Mouse (Mus musculus) limb, embryonic 15.5 days (tissue): ENCODE data around the gene Gm10234. TPM values are rescaled to one million over a fixed set of nuclear protein-coding genes. Genes with fewer than 3 reads are reported as not detected.

Experiments used
- ATAC-seq: fragments of 200-750 bp; cut with Nextera tagmentation; 2 replicates; pipeline ENCODE4 v1.8.0; 2017; ENCODE audit warnings: low read depth, moderate TSS enrichment; ENCODE audit not compliant: insufficient number of reproducible peaks, low FRiP score, low TSS enrichment
- H3K27ac ChIP-seq: fragments of 300-500 bp; sonication (generic); 2 replicates; pipeline ENCODE4 v1.5.1; 2015; ENCODE audit warnings: moderate library complexity, mild to moderate bottlenecking, inconsistent platforms
- H3K27me3 ChIP-seq: fragments of 300-500 bp; sonication (generic); 2 replicates; pipeline ENCODE4 v1.6.1; 2015; ENCODE audit warnings: inconsistent platforms
- H3K36me3 ChIP-seq: fragments of 300-500 bp; sonication (generic); 2 replicates; pipeline ENCODE4 v1.6.1; 2015; ENCODE audit warnings: inconsistent platforms
- H3K4me1 ChIP-seq: fragments of 300-500 bp; sonication (generic); 2 replicates; pipeline ENCODE4 v1.6.1; 2015; ENCODE audit warnings: inconsistent platforms
- H3K4me2 ChIP-seq: fragments of 300-500 bp; sonication (generic); 2 replicates; pipeline ENCODE4 v1.6.1; 2015; ENCODE audit warnings: mild to moderate bottlenecking, inconsistent platforms
- H3K4me3 ChIP-seq: fragments of 300-500 bp; sonication (generic); 2 replicates; pipeline ENCODE4 v1.5.1; 2015; ENCODE audit warnings: mild to moderate bottlenecking, inconsistent platforms
- H3K9ac ChIP-seq: fragments of 300-500 bp; sonication (generic); 2 replicates; pipeline ENCODE4 v1.6.1; 2015; ENCODE audit warnings: inconsistent platforms
- H3K9me3 ChIP-seq: fragments of 300-500 bp; sonication (generic); 2 replicates; pipeline ENCODE4 v1.6.1; 2016; ENCODE audit warnings: inconsistent platforms
- WGBS: fragments of 180-500 bp; shearing (Covaris S2); methylation state at CpG from one replicate; pipeline ENCODE4 v1.1.7; 2015; 5-methylcytosine and 5-hydroxymethylcytosine counted together
- polyA plus RNA-seq: library from polyadenylated mRNA; unstranded; fragments of >200 nt; fragmentation: Nextera tagmentation; extraction: Ambion mirVana; gene quantifications from 2 replicates; pipeline ENCODE4 v1.2.1, GENCODE M21; 2015

The Gm10234 gene
- polyA plus RNA-seq = not detected in 2 replicates

DNA sequence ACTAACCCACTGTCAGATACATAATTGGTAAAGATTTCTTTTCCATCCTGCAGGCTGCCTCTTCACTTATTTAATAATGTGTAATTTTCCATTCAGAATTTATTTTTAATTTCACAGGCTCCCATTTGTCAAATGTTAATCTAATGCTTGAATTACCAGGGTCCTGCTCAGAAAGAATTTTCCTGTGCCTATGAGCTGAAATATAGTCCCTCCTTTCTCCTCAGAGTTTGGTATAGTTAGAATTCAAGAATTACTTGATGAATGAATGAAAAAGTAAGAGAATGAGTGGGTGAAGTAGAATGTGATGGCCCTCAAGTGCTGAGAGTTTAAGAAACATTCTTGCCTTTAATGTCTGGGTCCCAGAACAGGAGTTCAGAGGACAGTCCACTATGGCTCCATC, at the start of gene Gm10234:
Gene Gm10234, plus strand, starts transcription at position 301 of the 400 bp plus-strand sequence.
- no peak within 1 kb of the TSS for H3K27ac ChIP-seq
- H3K4me3 ChIP-seq = no peak within 1 kb of the TSS
- no peaks in the 10 kb centered on the region for H3K9me3 ChIP-seq
- no peaks in the 10 kb centered on the region for H3K27me3 ChIP-seq
- ATAC-seq = no peak
- no peak within 1 kb of the TSS for H3K4me2 ChIP-seq
- no peaks in the 10 kb centered on the region for H3K36me3 ChIP-seq
- H3K4me1 ChIP-seq = no peaks in the 10 kb centered on the region
- no peak within 1 kb of the TSS for H3K9ac ChIP-seq

DNA sequence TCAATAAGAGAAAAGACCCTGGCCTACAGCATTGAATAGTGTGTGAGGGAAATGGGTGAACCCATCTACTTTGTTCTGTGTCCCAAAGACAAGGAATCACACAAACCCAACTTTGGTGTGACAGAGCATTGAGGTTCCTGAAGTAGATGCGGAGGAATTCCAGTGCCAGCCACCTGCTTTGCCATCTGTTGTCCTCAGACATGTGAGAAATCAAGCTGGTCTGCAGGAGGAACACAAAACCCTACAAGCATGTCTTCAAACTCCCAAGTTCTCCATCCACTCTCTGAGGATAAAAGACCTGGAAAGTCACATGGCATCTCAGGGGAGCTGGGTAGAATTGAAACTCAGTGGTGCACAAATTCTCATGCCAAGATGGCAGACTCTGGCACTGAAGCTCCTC, 44.3 kb upstream of the Gm10234 start:
- no peak overlapping the region for H3K9ac ChIP-seq
- H3K36me3 ChIP-seq = no peaks in the 10 kb centered on the region
- no peak for ATAC-seq
- no peaks in the 10 kb centered on the region for H3K27me3 ChIP-seq
- no peak overlapping the region for H3K4me2 ChIP-seq
- no peaks in the 10 kb centered on the region for H3K4me1 ChIP-seq
- 97% methylated on average over 1 of the region's 1 CpGs for WGBS
- no peaks in the 10 kb centered on the region for H3K9me3 ChIP-seq
- H3K4me3 ChIP-seq = no peak overlapping the region
- no peak overlapping the region for H3K27ac ChIP-seq

DNA sequence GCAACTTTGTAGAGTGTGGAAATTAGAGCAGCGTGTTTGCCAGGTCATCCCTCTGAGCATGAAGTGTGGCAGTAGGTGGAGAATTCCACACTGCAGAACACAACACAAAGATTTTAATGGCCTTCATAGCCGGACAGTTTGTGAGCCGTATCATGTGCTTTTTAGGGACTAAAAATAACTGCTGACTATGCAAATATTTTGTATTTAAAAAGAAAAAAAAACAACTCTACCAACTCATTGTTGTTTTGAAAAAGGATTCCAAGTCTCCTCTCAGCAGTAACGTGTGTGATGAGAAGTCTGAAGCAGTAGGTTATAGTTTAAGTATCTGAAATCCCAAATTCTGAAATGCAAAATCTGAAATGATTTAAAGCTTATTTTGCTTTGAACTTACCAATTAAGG, 25.9 kb upstream of the Gm10234 start:
- Histone ChIP-seq H3K36me3 (no peaks in the 10 kb centered on the region), H3K4me2 (no peak overlapping the region), H3K4me1 (no peaks in the 10 kb centered on the region), H3K9ac (no peak overlapping the region), H3K9me3 (no peaks in the 10 kb centered on the region), H3K27ac (no peak overlapping the region), H3K27me3 (no peaks in the 10 kb centered on the region), H3K4me3 (no peak overlapping the region)
- no peak for ATAC-seq
- 45% methylated on average over 4 of the region's 4 CpGs for WGBS

DNA sequence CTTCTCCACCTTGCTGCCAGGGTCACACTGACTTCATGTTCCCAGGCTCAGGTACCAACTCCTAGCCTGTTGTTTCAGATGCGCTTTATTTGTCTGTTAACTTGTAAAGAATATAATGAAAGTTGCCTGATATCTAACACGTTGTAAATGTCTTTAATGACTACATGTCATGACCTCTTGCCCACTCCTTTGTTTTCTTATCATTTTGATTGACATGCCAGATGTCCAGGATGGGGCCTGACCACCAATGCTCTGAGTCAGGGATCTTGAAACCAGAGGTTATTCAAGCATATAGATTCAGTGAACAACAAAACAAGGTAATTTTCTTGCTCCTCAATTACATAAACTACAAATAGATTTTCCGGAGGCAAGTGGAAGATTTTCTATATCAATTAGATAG, 23.5 kb upstream of the Gm10234 start:
- Histone ChIP-seq H3K4me1 (no peaks in the 10 kb centered on the region), H3K9ac (no peak overlapping the region), H3K4me2 (no peak overlapping the region), H3K27ac (no peak overlapping the region), H3K36me3 (no peaks in the 10 kb centered on the region), H3K27me3 (no peaks in the 10 kb centered on the region), H3K4me3 (no peak overlapping the region), H3K9me3 (no peaks in the 10 kb centered on the region)
- 72% methylated on average over 3 of the region's 3 CpGs for WGBS
- ATAC-seq = no peak

DNA sequence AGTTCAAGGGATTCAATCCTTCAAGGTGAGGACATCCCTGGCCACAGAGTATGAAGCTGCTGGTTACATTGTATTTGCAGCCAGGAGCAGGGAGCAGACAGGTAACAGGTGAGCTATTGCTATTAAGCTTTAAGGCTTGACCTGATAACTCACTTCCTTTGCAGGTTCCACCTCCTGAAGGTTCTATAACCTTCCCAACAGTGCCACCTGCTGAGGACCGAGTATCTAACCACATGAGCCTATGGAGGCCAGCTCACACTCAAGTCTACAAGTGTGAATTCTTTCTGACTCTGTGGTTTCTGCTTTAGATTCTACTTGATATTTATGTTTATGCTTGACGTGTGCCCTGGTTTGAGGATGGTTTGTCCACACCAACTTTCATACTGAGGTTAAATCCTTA, 21.3 kb upstream of the Gm10234 start:
- no peak overlapping the region for H3K4me2 ChIP-seq
- no peak overlapping the region for H3K4me3 ChIP-seq
- 70% methylated on average over 2 of the region's 2 CpGs for WGBS
- H3K9me3 ChIP-seq = no peaks in the 10 kb centered on the region
- ATAC-seq = no peak
- H3K27me3 ChIP-seq = no peaks in the 10 kb centered on the region
- H3K27ac ChIP-seq = no peak overlapping the region
- H3K9ac ChIP-seq = no peak overlapping the region
- no peaks in the 10 kb centered on the region for H3K36me3 ChIP-seq
- H3K4me1 ChIP-seq = no peaks in the 10 kb centered on the region

DNA sequence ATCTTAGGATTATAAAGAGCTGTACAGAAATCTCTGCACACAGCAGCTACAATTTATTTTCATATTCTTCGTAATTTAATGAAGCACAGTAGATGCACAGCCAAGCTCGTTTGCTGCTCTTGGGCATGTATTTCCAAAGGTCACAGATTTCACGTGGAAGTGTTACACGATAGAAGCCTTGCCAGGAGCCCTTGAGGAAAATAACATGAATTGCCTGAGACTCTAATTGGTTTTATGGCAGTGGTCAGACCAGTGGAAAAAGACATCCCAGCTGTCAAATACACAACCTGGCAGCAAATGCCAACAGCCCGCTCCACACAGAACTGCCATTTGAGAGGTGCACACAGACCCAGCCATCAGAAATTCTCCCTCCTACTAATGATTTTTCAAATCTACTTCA, 9.3 kb downstream of the Gm10234 start:
- 36% methylated on average over 5 of the region's 5 CpGs for WGBS
- Histone ChIP-seq H3K27me3 (no peaks in the 10 kb centered on the region), H3K36me3 (no peaks in the 10 kb centered on the region), H3K4me1 (peaks cover 5% of the 10 kb centered on the region; the same call in 1 of the 2 replicates), H3K27ac (no peak overlapping the region), H3K4me3 (no peak overlapping the region), H3K9ac (no peak overlapping the region), H3K9me3 (no peaks in the 10 kb centered on the region), H3K4me2 (no peak overlapping the region)
- no peak for ATAC-seq

DNA sequence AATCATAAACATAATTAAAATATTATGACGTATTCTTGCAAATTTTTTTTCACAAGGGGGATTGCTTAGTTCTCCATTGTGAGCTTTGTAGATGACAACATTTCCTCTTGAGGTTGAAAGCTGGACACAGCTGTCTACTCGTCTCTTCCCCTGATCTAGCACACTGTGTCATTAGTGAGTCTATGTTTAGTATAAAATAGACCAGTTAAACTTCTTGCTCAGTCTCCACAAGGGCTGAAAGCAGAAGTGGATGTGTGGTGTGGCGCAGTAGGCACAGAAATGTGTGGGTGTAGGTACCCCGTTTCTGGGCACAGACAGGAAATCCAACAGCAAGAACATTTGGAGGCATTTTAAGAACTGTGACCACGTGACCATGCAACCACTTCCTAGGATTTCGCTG, 12.9 kb downstream of the Gm10234 start:
- H3K36me3 ChIP-seq = no peaks in the 10 kb centered on the region
- H3K27ac ChIP-seq = no peak overlapping the region
- ATAC-seq = no peak
- no peaks in the 10 kb centered on the region for H3K9me3 ChIP-seq
- no peak overlapping the region for H3K9ac ChIP-seq
- H3K4me2 ChIP-seq = no peak overlapping the region
- H3K27me3 ChIP-seq = no peaks in the 10 kb centered on the region
- no peak overlapping the region for H3K4me3 ChIP-seq
- WGBS = 77% methylated on average over 6 of the region's 6 CpGs
- peaks cover 5% of the 10 kb centered on the region; the same call in 1 of the 2 replicates for H3K4me1 ChIP-seq

DNA sequence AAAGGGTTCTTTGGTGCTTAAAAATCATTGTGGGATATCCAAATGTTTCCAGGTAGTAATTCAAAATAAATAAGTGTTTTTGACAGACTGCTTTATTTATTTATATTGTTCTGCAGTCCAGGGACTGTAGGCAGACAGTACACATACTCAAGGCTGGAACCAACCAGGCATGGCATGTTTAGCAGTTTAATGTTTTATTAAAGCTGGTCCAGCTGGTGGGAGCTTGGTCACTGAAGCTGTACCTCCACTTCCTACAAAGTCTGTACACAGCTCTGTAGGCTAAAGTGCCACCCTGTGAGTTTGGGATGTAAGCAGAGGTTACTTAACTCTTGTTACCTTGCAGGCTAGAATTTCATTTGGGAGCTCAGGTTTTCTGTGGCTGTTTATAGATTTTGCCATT, 27.5 kb downstream of the Gm10234 start:
- H3K27ac ChIP-seq = no peak overlapping the region
- H3K4me2 ChIP-seq = no peak overlapping the region
- no peaks in the 10 kb centered on the region for H3K4me1 ChIP-seq
- H3K9ac ChIP-seq = no peak overlapping the region
- H3K4me3 ChIP-seq = no peak overlapping the region
- H3K9me3 ChIP-seq = no peaks in the 10 kb centered on the region
- no peaks in the 10 kb centered on the region for H3K27me3 ChIP-seq
- H3K36me3 ChIP-seq = no peaks in the 10 kb centered on the region
- no peak for ATAC-seq

DNA sequence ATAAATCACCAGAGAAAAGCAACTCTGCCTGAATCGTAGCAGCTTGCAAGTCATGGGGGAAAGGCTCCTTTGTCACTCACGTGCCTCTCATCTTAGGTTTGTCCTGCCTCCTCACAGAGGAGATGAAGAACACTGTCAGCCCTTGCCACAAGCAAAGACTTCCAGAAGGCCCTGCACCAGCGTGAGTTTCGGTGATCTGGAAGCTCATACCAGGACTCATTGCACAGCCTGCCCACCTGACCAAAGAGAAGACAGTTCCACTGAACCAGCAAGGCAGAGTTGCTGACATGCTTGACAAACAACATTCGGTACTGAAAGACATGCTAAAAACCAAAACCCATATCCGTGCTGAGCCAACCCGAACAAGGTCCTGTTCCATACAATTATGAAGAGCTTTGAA, 31.1 kb downstream of the Gm10234 start:
- no peaks in the 10 kb centered on the region for H3K36me3 ChIP-seq
- WGBS = 80% methylated on average over 7 of the region's 7 CpGs
- no peak overlapping the region for H3K9ac ChIP-seq
- H3K9me3 ChIP-seq = no peaks in the 10 kb centered on the region
- no peak overlapping the region for H3K4me3 ChIP-seq
- no peak for ATAC-seq
- no peaks in the 10 kb centered on the region for H3K4me1 ChIP-seq
- no peak overlapping the region for H3K4me2 ChIP-seq
- H3K27ac ChIP-seq = no peak overlapping the region
- H3K27me3 ChIP-seq = no peaks in the 10 kb centered on the region

DNA sequence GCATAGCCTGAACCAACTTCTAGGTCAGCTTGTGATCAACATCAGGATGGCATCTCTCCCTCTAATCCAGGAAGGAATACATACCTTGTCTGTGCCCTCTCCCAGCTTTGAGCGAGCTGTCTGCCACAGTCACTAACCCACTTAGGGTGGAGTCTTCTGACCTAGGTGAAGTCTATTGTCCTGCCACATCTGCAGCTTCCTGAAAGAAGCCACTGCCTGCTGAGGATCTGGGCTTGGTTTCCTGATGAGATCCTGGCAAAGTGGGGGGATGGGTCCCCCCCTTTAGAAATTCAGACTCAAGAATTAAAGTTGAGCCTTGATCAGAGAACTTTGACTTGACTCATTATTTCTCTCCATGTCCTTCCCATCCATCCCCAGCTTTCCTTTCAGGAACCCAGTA, 32.0 kb downstream of the Gm10234 start:
- 74% methylated on average over 1 of the region's 1 CpGs for WGBS
- no peaks in the 10 kb centered on the region for H3K4me1 ChIP-seq

DNA sequence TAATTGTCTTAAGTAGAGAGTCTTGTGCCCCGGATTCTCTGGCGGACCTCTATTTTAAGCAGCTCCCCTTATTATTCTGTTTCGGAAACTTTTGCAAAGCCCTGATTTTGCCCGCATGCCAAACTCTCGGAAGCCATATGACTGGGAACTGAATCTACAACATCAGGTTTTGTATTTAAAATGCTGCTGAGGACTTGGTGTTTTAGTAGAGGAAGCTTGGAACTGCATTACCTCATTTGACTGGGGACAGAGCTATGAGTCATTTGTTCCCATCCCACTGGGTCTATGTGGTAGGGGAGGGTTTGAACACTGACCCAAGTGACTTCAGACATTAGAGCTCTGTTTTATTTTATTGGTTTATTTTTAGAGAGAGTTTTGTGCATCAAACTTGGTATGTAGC, 38.2 kb downstream of the Gm10234 start:
- H3K27ac ChIP-seq = 0 out of 2 replicates have a peak overlapping the region, but pooled peaks have one; percentile 43
- H3K4me2 ChIP-seq = no peak overlapping the region
- no peaks in the 10 kb centered on the region for H3K36me3 ChIP-seq
- H3K9ac ChIP-seq = no peak overlapping the region
- H3K9me3 ChIP-seq = no peaks in the 10 kb centered on the region
- 62% methylated on average over 5 of the region's 5 CpGs for WGBS
- no peaks in the 10 kb centered on the region for H3K27me3 ChIP-seq
- no peak for ATAC-seq
- no peak overlapping the region for H3K4me3 ChIP-seq
- H3K4me1 ChIP-seq = no peaks in the 10 kb centered on the region

More for the DNA sequence above, 32.0 kb downstream of the Gm10234 start:
- Histone ChIP-seq H3K9ac (no peak overlapping the region), H3K36me3 (no peaks in the 10 kb centered on the region), H3K9me3 (no peaks in the 10 kb centered on the region), H3K4me3 (no peak overlapping the region), H3K27ac (no peak overlapping the region), H3K4me2 (no peak overlapping the region), H3K27me3 (no peaks in the 10 kb centered on the region)
- no peak for ATAC-seq

DNA sequence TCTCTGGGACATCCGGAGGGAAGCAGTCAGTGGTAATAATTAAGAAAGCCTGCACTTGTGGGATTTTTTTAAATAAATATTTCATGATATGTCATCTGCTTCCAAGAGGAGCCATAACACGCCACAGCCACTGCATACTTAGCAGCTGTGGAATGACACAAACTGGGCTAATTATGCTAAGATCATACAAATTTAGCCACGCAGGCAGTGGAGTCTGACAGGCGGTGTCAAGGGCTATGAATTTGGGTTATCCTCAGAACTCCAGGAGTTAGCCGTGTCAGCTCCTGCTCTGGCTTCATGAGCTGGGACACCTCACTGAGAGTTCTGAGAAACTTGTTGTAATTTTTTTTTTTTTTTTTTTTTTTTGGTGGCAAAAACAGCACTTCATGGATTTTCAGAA, 40.8 kb downstream of the Gm10234 start:
- no peak overlapping the region for H3K27ac ChIP-seq
- H3K9me3 ChIP-seq = no peaks in the 10 kb centered on the region
- no peaks in the 10 kb centered on the region for H3K4me1 ChIP-seq
- H3K36me3 ChIP-seq = no peaks in the 10 kb centered on the region
- no peak for ATAC-seq
- no peaks in the 10 kb centered on the region for H3K27me3 ChIP-seq
- no peak overlapping the region for H3K4me3 ChIP-seq
- H3K4me2 ChIP-seq = no peak overlapping the region
- H3K9ac ChIP-seq = no peak overlapping the region
- 66% methylated on average over 5 of the region's 5 CpGs for WGBS

DNA sequence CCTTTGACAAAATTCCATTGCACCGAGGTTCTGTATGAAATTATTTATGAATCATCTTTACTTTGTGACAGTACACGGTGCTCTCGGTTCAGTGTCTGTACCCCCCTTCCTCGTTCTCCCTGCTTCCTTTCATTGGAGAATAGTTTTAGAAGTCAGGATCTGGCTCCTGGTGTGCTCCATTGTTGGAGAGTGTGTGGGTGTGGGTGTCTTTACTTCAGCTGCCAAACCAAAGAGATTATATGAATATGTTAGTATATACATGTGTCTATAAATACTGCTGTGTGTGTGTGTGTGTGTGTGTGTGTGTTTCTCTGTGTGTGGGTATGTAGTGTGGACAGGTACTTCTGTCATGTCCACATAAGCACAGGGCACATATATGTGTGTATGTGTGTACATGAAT, 49.9 kb downstream of the Gm10234 start:
- no peak overlapping the region for H3K4me2 ChIP-seq
- H3K36me3 ChIP-seq = no peaks in the 10 kb centered on the region
- ATAC-seq = no peak
- no peaks in the 10 kb centered on the region for H3K4me1 ChIP-seq
- no peaks in the 10 kb centered on the region for H3K27me3 ChIP-seq
- H3K27ac ChIP-seq = no peak overlapping the region
- H3K4me3 ChIP-seq = no peak overlapping the region
- no peaks in the 10 kb centered on the region for H3K9me3 ChIP-seq
- no peak overlapping the region for H3K9ac ChIP-seq
- 80% methylated on average over 4 of the region's 4 CpGs for WGBS
